Mouse (Mus musculus): ENCODE measurements at regions not wholly inside any gene's neighbourhood (a gene's known extent, or its start where the extent isn't known, plus 50 kb on each side); places are given as distances from the start of the nearest gene placed in this dataset.

- TF ChIP-seq CTCF (IDR thresholded peaks at IDR 0.05; ENCODE audit: low read depth, low read length) = no peak
- TF ChIP-seq GATA1 (IDR thresholded peaks at IDR 0.05; ENCODE audit: borderline replicate concordance, low read length) = no peak
- peak; percentile 33; the same call in 1 of the 2 replicates for TF ChIP-seq TAL1 (conservative IDR thresholded peaks at IDR 0.05; ENCODE audit: low read depth, low read length)
- TF ChIP-seq GATA2 (IDR thresholded peaks at IDR 0.05; ENCODE audit: borderline replicate concordance, low read depth, low read length) = no peak
These were observed 233.8 kb upstream of the Prdm1 start for GRCm38 (mm10) chr10:44762068-44762467.
